Mouse (Mus musculus): ENCODE results near the gene Usp37. TPM values are rescaled to one million over a fixed set of nuclear protein-coding genes. Genes with fewer than 3 reads are reported as not detected.

The Usp37 gene
- polyA plus RNA-seq, 1 experiment: 1.2 TPM

GRCm38 (mm10) chr1:74433220-74433619 is 110.9 kb downstream of the Usp37 start:
- Histone ChIP-seq H3K4me1 (ENCODE audit: control insufficient read depth, insufficient read depth, insufficient read length, low read length) (peaks cover 23% of the 10 kb centered on the region), H3K4me3 (ENCODE audit: low read depth, low read length) (no peak overlapping the region), H3K27ac (ENCODE audit: insufficient read depth, low read depth, low read length) (peak overlapping the region; percentile 95), H3K36me3 (ENCODE audit: control insufficient read depth, insufficient read depth, low read length) (peaks cover 64% of the 10 kb centered on the region), H3K27me3 (ENCODE audit: control insufficient read depth, insufficient read depth, low read length) (no peaks in the 10 kb centered on the region)
- TF ChIP-seq POLR2A (IDR thresholded peaks at IDR 0.05; ENCODE audit: low read depth, low read length) (no peak), CTCF (IDR thresholded peaks at IDR 0.05; ENCODE audit: extremely low read depth, insufficient read length, insufficient replicate concordance, low read depth, low read length) (no peak)
- 39% methylated on average over 6 of the region's 6 CpGs for WGBS

DNA sequence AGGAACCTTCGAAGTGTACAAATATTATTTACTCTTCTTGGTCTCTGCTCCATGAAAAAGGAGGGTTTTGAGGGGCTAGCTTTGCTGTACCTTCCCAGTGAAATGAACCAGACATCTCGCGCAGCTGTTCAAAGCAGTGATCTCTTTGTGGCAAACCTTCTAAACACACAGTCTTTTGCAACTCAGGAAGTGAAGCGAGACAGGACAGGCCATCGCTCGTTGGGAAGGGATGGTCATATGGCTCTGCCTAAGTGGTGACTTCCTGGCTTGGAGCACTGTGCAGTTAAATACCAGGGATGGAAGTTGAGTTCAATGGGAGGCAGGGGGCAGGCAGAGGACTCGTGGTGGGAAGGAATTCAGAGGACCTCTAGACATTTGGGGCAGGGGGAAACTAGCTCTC is 118.2 kb downstream of the Usp37 start:
- peaks cover 3% of the 10 kb centered on the region; the same call in 1 of the 2 replicates for H3K4me1 ChIP-seq (ENCODE audit: control insufficient read depth, insufficient read depth, insufficient read length, low read length)
- peaks cover 96% of the 10 kb centered on the region for H3K36me3 ChIP-seq (ENCODE audit: control insufficient read depth, insufficient read depth, low read length)
- 69% methylated on average over 7 of the region's 7 CpGs for WGBS
- H3K4me3 ChIP-seq (ENCODE audit: low read depth, low read length): no peak overlapping the region
- H3K27me3 ChIP-seq (ENCODE audit: control insufficient read depth, insufficient read depth, low read length): no peaks in the 10 kb centered on the region
- no peak for TF ChIP-seq CTCF (IDR thresholded peaks at IDR 0.05; ENCODE audit: extremely low read depth, insufficient read length, insufficient replicate concordance, low read depth, low read length)
- TF ChIP-seq POLR2A (IDR thresholded peaks at IDR 0.05; ENCODE audit: low read depth, low read length): no peak
- H3K27ac ChIP-seq (ENCODE audit: insufficient read depth, low read depth, low read length): 0 out of 2 replicates have a peak overlapping the region, but pooled peaks have one; percentile 24

GRCm38 (mm10) chr1:74423147-74423546 is 120.9 kb downstream of the Usp37 start:
- Histone ChIP-seq H3K27me3 (ENCODE audit: control insufficient read depth, insufficient read depth, low read length) (no peaks in the 10 kb centered on the region), H3K4me1 (ENCODE audit: control insufficient read depth, insufficient read depth, insufficient read length, low read length) (peaks cover 14% of the 10 kb centered on the region), H3K4me3 (ENCODE audit: low read depth, low read length) (no peak overlapping the region), H3K27ac (ENCODE audit: insufficient read depth, low read depth, low read length) (no peak overlapping the region), H3K36me3 (ENCODE audit: control insufficient read depth, insufficient read depth, low read length) (peaks cover 97% of the 10 kb centered on the region)
- WGBS: 78% methylated on average over 8 of the region's 8 CpGs
- TF ChIP-seq CTCF (IDR thresholded peaks at IDR 0.05; ENCODE audit: extremely low read depth, insufficient read length, insufficient replicate concordance, low read depth, low read length) (no peak), POLR2A (IDR thresholded peaks at IDR 0.05; ENCODE audit: low read depth, low read length) (no peak)

DNA sequence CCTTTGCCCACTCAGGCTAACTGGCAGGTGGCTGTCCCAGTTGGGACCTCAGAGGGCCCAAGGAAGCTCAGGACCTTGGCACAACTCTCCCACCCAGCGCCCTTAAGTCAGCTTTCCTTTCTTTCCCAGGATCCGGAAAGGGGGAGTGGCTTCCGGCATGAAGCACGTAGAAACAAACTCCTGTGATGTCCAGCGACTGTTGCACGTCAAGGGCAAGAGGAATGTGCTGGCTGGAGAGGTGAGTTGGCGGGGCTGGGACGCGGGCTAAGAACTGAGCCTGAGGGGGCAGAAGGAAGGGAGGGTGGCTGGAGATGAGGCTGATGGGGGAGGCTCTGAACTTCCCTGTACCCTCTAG is 124.7 kb downstream of the Usp37 start:
- whole genome bisulfite sequencing: 40% methylated on average over 9 of the region's 9 CpGs
- H3K36me3 ChIP-seq (ENCODE audit: control insufficient read depth, insufficient read depth, low read length): peaks cover 90% of the 10 kb centered on the region
- no peaks in the 10 kb centered on the region for H3K27me3 ChIP-seq (ENCODE audit: control insufficient read depth, insufficient read depth, low read length)
- H3K4me1 ChIP-seq (ENCODE audit: control insufficient read depth, insufficient read depth, insufficient read length, low read length): peaks cover 29% of the 10 kb centered on the region
- H3K27ac ChIP-seq (ENCODE audit: insufficient read depth, low read depth, low read length): peak overlapping the region; percentile 60
- no peak overlapping the region for H3K4me3 ChIP-seq (ENCODE audit: low read depth, low read length)
- no peak for TF ChIP-seq POLR2A (IDR thresholded peaks at IDR 0.05; ENCODE audit: low read depth, low read length)
- TF ChIP-seq CTCF (IDR thresholded peaks at IDR 0.05; ENCODE audit: extremely low read depth, insufficient read length, insufficient replicate concordance, low read depth, low read length): no peak

DNA sequence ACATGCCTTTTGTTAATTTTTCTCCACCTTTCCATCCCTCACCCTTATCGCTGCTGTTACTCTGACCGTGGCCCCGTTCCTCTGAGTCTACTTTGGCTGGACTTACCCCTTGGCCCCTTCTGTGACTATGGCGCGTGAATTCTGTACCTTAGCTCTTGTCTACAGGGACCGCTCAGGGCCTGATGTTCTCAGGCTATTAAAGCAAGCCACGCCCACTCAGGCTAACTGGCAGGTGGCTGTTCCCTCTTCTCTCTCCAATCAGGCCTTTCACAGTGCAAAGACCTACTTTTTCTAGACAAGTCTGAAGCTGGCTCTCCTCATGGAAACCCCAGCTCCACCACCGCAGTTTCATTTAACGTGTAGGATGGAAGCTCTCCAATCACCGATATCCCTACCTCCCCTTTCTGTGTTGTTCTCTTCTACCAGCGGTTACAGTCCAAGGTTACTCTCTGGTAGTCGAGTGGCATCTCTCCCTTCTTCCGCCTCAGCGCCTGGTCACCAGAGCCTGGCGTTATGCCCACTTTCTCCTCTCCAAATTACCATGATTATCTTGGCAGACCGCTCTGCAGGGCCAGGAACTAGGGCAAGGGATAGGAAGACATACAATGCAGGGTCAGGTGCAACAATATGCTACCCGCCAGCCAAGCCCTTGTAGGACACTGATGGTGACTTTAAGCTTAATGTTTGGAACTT is 125.2 kb downstream of the Usp37 start:
- WGBS: 25% methylated on average over 17 of the region's 17 CpGs
- peak overlapping the region; percentile 60 for H3K27ac ChIP-seq (ENCODE audit: insufficient read depth, low read depth, low read length)
- no peak overlapping the region for H3K4me3 ChIP-seq (ENCODE audit: low read depth, low read length)
- no peaks in the 10 kb centered on the region for H3K27me3 ChIP-seq (ENCODE audit: control insufficient read depth, insufficient read depth, low read length)
- peaks cover 31% of the 10 kb centered on the region for H3K4me1 ChIP-seq (ENCODE audit: control insufficient read depth, insufficient read depth, insufficient read length, low read length)
- TF ChIP-seq CTCF (IDR thresholded peaks at IDR 0.05; ENCODE audit: extremely low read depth, insufficient read length, insufficient replicate concordance, low read depth, low read length) (no peak), POLR2A (IDR thresholded peaks at IDR 0.05; ENCODE audit: low read depth, low read length) (no peak)
- H3K36me3 ChIP-seq (ENCODE audit: control insufficient read depth, insufficient read depth, low read length): peaks cover 90% of the 10 kb centered on the region

GRCm38 (mm10) chr1:74415143-74415542 is 128.9 kb downstream of the Usp37 start:
- peaks cover 68% of the 10 kb centered on the region for H3K36me3 ChIP-seq (ENCODE audit: control insufficient read depth, insufficient read depth, low read length)
- H3K4me3 ChIP-seq (ENCODE audit: low read depth, low read length): peak overlapping the region; percentile 42
- no peaks in the 10 kb centered on the region for H3K27me3 ChIP-seq (ENCODE audit: control insufficient read depth, insufficient read depth, low read length)
- peak; percentile 84 for TF ChIP-seq POLR2A (IDR thresholded peaks at IDR 0.05; ENCODE audit: low read depth, low read length)
- no peak for TF ChIP-seq CTCF (IDR thresholded peaks at IDR 0.05; ENCODE audit: extremely low read depth, insufficient read length, insufficient replicate concordance, low read depth, low read length)
- H3K4me1 ChIP-seq (ENCODE audit: control insufficient read depth, insufficient read depth, insufficient read length, low read length): peaks cover 31% of the 10 kb centered on the region
- WGBS: 20% methylated on average over 4 of the region's 4 CpGs
- peak overlapping the region; percentile 94 for H3K27ac ChIP-seq (ENCODE audit: insufficient read depth, low read depth, low read length)

DNA sequence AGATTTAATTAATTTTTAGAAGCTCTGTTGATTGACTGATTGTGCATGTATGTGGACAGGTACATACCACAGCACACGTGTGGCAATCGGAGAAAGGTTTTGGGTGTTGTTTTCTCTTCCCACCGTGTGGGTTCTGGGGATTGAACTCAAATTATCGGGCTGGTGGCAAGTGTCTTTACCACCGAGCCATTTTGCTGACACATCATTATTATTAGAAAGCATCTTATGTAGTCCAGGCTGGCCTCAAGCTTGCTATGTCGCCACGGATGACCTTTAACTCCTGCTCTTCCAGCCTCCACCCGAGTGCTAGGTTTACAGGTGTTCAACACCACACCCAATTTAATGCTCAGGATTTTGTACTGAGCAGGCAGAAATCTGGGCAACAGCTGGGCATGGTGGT is 131.4 kb downstream of the Usp37 start:
- Histone ChIP-seq H3K27ac (ENCODE audit: insufficient read depth, low read depth, low read length) (peak overlapping the region; percentile 94), H3K4me1 (ENCODE audit: control insufficient read depth, insufficient read depth, insufficient read length, low read length) (peaks cover 14% of the 10 kb centered on the region; the same call in 1 of the 2 replicates), H3K4me3 (ENCODE audit: low read depth, low read length) (peak overlapping the region; percentile 39), H3K36me3 (ENCODE audit: control insufficient read depth, insufficient read depth, low read length) (peaks cover 44% of the 10 kb centered on the region), H3K27me3 (ENCODE audit: control insufficient read depth, insufficient read depth, low read length) (no peaks in the 10 kb centered on the region)
- WGBS: 28% methylated on average over 8 of the region's 8 CpGs
- TF ChIP-seq POLR2A (IDR thresholded peaks at IDR 0.05; ENCODE audit: low read depth, low read length) (no peak), CTCF (IDR thresholded peaks at IDR 0.05; ENCODE audit: extremely low read depth, insufficient read length, insufficient replicate concordance, low read depth, low read length) (no peak)
